Mouse (Mus musculus) lung, embryonic 14.5 days (tissue): ENCODE results near the gene Mxi1. TPM values are rescaled to one million over a fixed set of nuclear protein-coding genes. Genes with fewer than 3 reads are reported as not detected.

Experiments
- ATAC-seq: fragments of 200-750 bp; cut with Nextera tagmentation; 2 replicates; pipeline ENCODE4 v1.8.0; 2017; ENCODE audit warnings: mild to moderate bottlenecking, moderate TSS enrichment, moderate library complexity; ENCODE audit not compliant: insufficient read depth
- DNase-seq: peaks from one replicate; pipeline ENCODE4 v3.0.0-alpha.2; 2015
- H3K27ac ChIP-seq: fragments of 300-500 bp; sonication (generic); 2 replicates; pipeline ENCODE4 v1.5.1; 2014; ENCODE audit warnings: low read depth, mild to moderate bottlenecking, moderate library complexity
- H3K27me3 ChIP-seq: fragments of 300-500 bp; sonication (generic); 2 replicates; pipeline ENCODE4 v1.6.1; 2014; ENCODE audit warnings: low read length, control low read depth; ENCODE audit not compliant: insufficient read depth
- H3K36me3 ChIP-seq: fragments of 300-500 bp; sonication (generic); 2 replicates; pipeline ENCODE4 v1.6.1; 2014; ENCODE audit warnings: control low read depth; ENCODE audit not compliant: insufficient read depth
- H3K4me1 ChIP-seq: fragments of 300-500 bp; sonication (generic); 2 replicates; pipeline ENCODE4 v1.6.1; 2014; ENCODE audit warnings: antibody characterized with exemption, control low read depth; ENCODE audit not compliant: insufficient read depth
- H3K4me2 ChIP-seq: fragments of 300-500 bp; sonication (generic); 2 replicates; pipeline ENCODE4 v1.6.1; 2014; ENCODE audit warnings: mild to moderate bottlenecking
- H3K4me3 ChIP-seq: fragments of 300-500 bp; sonication (generic); 2 replicates; pipeline ENCODE4 v1.5.1; 2014; ENCODE audit warnings: low read depth, low read length
- H3K9ac ChIP-seq: fragments of 300-500 bp; sonication (generic); 2 replicates; pipeline ENCODE4 v1.6.1; 2014
- H3K9me3 ChIP-seq: fragments of 300-500 bp; sonication (generic); 2 replicates; pipeline ENCODE4 v1.6.1; 2016; ENCODE audit warnings: low read depth, low read length, control low read depth
- CTCF ChIP-seq: IDR thresholded peaks from 2 replicates; pipeline ENCODE4 v1.5.1; 2016; ENCODE audit warnings: antibody characterized with exemption, low read depth
- WGBS: fragments of 180-500 bp; shearing (Covaris S2); extraction: QIAGEN DNeasy Blood & Tissue Kit; methylation state at CpG from one replicate; pipeline ENCODE4 v1.1.7; 2014; 5-methylcytosine and 5-hydroxymethylcytosine counted together
- polyA plus RNA-seq: library from polyadenylated mRNA; unstranded; fragments of >200 nt; fragmentation: Nextera tagmentation; extraction: Ambion mirVana; gene quantifications from 2 replicates; pipeline ENCODE4 v1.2.1, GENCODE M21; 2014

Gene Mxi1
- polyA plus RNA-seq, 1 experiment from 2014 or later: 36.7 TPM

DNA sequence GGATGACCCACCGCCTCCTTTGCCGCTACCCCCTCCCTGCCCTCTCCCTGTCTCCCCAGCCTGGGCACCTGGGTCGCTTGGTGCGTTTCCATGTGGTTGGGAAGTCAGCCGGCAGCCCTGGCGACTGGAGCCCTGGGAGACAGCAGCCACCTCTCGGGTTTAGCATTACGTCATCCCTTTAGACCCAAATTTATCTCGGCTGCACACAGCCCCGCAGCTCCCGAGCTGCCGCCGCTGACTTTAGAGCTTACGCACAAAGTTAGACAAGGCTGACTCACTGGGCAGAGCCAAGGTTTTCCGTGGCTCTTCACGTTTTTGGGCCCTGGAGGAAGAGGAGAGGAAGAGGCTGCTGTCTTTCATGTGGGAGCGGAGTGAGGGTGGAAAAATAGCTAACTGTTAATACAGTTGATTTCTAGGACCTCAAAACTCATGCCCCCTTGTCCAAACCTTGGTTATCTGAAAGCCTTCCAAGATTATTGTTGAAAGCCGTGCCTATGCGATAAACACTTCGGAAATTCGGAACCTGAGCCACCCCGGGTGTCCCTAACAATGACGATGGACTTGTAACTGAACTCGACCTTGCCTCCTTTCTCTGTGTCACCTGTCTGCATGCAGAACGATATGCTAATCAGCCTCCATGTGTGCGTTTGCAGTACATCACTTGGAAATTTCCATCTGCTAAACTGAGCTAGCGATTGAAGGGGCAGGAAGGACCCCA lies 15.4 kb downstream of the Mxi1 start:
- 9% methylated on average over 27 of the region's 27 CpGs for WGBS
- Histone ChIP-seq H3K4me1 (peaks cover 19% of the 10 kb centered on the region), H3K4me3 (peak overlapping the region; percentile 29), H3K9ac (peak overlapping the region; percentile 42), H3K4me2 (peak overlapping the region; percentile 63), H3K9me3 (no peaks in the 10 kb centered on the region), H3K27ac (peak overlapping the region; percentile 70), H3K36me3 (no peaks in the 10 kb centered on the region), H3K27me3 (no peaks in the 10 kb centered on the region)
- TF ChIP-seq CTCF: no peak
- peak; percentile 21; the same call in 1 of the 2 replicates for ATAC-seq
- peak; percentile 83 for DNase-seq

DNA sequence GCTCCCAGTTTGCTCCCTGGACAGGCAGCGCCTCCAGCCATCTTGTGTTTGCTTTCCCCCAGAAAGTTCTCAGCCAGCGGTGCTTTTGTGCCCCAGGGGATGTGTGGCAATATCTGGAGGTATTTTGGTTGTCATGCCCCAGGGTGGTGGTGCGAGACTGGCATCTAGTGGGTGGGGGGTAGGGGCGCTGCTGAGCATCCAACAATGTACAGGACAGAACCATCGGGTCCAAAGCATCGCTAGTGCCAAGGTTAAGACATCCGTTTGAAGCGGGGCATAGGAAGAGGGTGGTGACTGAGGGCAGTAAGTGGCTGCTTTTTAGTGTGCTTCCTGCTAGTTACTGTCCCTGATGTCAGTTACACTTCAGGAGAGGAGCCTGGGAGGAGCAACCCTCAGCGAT lies 17.8 kb downstream of the Mxi1 start:
- peaks cover 13% of the 10 kb centered on the region for H3K4me1 ChIP-seq
- H3K9ac ChIP-seq: no peak overlapping the region
- H3K27me3 ChIP-seq: no peaks in the 10 kb centered on the region
- no peak overlapping the region for H3K4me3 ChIP-seq
- no peaks in the 10 kb centered on the region for H3K9me3 ChIP-seq
- H3K27ac ChIP-seq: no peak overlapping the region
- TF ChIP-seq CTCF: peak; percentile 31; the same call in 1 of the 2 replicates
- no peak for ATAC-seq
- DNase-seq: no peak
- no peak overlapping the region for H3K4me2 ChIP-seq
- H3K36me3 ChIP-seq: peaks cover 15% of the 10 kb centered on the region
- 64% methylated on average over 9 of the region's 9 CpGs for WGBS

GRCm38 (mm10) chr19:53329221-53329991 lies 19.1 kb downstream of the Mxi1 start:
- Histone ChIP-seq H3K4me2 (peak overlapping the region; percentile 96), H3K27me3 (no peaks in the 10 kb centered on the region), H3K4me3 (peak overlapping the region; percentile 91), H3K36me3 (peaks cover 17% of the 10 kb centered on the region), H3K9ac (peak overlapping the region; percentile 66), H3K9me3 (no peaks in the 10 kb centered on the region), H3K4me1 (peaks cover 13% of the 10 kb centered on the region), H3K27ac (peak overlapping the region; percentile 77)
- DNase-seq (peak; percentile 95), ATAC-seq (peak; percentile 79)
- under 1% methylated on average over 88 of the region's 106 CpGs for WGBS
- peak; percentile 71 for TF ChIP-seq CTCF

DNA sequence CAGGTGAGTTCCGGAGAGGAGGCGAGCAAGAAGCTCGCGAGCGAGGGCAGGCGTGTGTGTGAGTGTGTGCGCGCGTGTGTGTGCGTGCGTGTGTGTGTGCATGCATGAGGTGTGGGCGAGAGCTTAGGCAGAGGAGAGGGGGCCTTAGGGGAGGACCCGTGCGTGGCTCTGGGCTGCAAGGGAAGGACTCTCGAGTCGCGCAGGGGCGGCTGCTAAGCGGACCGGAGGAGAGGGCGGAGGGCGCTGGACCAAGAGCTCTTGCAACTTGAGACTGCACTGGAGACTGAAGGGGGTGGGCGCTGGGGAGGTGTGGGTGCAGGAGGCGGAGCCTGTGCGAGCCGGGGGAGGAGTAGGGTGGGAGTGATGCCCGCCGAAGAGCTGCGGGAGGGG lies 19.7 kb downstream of the Mxi1 start:
- DNase-seq (peak; percentile 89), ATAC-seq (peak; percentile 84)
- no peaks in the 10 kb centered on the region for H3K9me3 ChIP-seq
- 0% methylated on average over 28 of the region's 29 CpGs for WGBS
- TF ChIP-seq CTCF: no peak
- H3K4me3 ChIP-seq: peak overlapping the region; percentile 91
- peaks cover 19% of the 10 kb centered on the region for H3K36me3 ChIP-seq
- peak overlapping the region; percentile 66 for H3K9ac ChIP-seq
- peaks cover 11% of the 10 kb centered on the region for H3K4me1 ChIP-seq
- H3K27ac ChIP-seq: peak overlapping the region; percentile 77; the same call in 1 of the 2 replicates
- no peaks in the 10 kb centered on the region for H3K27me3 ChIP-seq
- H3K4me2 ChIP-seq: peak overlapping the region; percentile 96

DNA sequence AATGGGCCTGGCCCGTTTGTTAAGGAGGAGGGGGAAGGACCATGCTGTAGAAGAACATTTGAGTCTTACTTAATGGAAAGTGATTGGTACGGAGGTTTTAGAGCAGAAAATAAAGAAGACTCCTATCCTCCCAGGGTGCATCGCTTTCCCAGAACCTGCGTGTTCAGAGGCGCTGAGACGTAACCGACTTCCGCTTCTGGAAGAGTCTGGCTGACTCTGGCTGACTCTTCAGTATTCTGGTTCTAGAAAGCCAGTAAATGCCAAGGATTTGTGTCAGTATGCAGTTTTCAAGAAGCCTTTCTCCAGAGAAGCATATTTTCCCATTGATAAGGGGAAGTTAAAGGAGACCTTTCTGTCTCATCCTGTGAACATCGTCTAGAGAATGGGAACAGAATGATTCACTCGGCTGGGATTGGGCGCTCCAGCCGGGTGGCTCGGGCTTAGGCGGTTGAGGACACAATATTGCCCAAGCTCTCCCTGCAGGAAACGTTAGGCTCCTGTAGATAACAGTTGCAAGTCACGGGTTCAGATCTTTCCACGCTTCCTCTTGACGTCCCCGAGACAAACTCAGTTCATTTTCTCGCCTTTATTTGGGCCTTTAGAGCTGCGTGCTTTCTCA lies 21.7 kb downstream of the Mxi1 start:
- no peak for ATAC-seq
- Histone ChIP-seq H3K4me2 (no peak overlapping the region), H3K4me3 (no peak overlapping the region), H3K9me3 (no peaks in the 10 kb centered on the region), H3K9ac (no peak overlapping the region), H3K27me3 (no peaks in the 10 kb centered on the region), H3K36me3 (peaks cover 19% of the 10 kb centered on the region), H3K27ac (peak overlapping the region; percentile 12; the same call in 1 of the 2 replicates), H3K4me1 (no peaks in the 10 kb centered on the region)
- DNase-seq: no peak
- no peak for TF ChIP-seq CTCF
- WGBS: 93% methylated on average over 21 of the region's 21 CpGs

- no peaks in the 10 kb centered on the region for H3K27me3 ChIP-seq
- no peak overlapping the region for H3K27ac ChIP-seq
- no peak overlapping the region for H3K4me3 ChIP-seq
- H3K9ac ChIP-seq: no peak overlapping the region
- no peaks in the 10 kb centered on the region for H3K4me1 ChIP-seq
- ATAC-seq (no peak), DNase-seq (no peak)
- WGBS: 85% methylated on average over 6 of the region's 6 CpGs
- H3K9me3 ChIP-seq: no peaks in the 10 kb centered on the region
- no peak for TF ChIP-seq CTCF
- no peak overlapping the region for H3K4me2 ChIP-seq
- peaks cover 28% of the 10 kb centered on the region for H3K36me3 ChIP-seq
These were observed 23.4 kb downstream of the Mxi1 start for GRCm38 (mm10) chr19:53333730-53334129.

DNA sequence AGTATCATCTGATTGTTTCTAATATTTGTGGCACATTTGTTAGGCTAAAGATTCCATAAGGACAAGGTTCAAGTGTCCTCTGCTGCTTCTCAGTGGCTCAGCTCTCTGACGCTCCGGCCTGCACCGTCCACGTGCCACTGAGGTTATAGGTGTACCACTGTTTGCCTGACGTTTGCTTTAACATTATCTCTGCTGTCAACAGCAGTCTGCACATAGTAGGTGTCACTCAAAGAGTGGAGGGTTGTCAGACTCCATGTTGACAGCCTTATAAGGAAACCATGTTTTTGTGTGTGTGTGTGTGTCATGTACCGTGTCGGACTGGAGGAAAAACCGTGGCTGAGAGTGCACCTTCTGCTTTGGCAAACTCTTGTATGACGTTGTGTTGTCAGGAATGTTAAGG lies 24.9 kb downstream of the Mxi1 start:
- Histone ChIP-seq H3K4me3 (no peak overlapping the region), H3K9ac (no peak overlapping the region), H3K27ac (no peak overlapping the region), H3K9me3 (no peaks in the 10 kb centered on the region), H3K27me3 (no peaks in the 10 kb centered on the region), H3K36me3 (peaks cover 30% of the 10 kb centered on the region), H3K4me1 (no peaks in the 10 kb centered on the region), H3K4me2 (no peak overlapping the region)
- WGBS: 85% methylated on average over 9 of the region's 9 CpGs
- no peak for TF ChIP-seq CTCF
- DNase-seq: no peak
- ATAC-seq: no peak
